Mouse (Mus musculus) adrenal gland, postnatal 25 days (tissue): ENCODE measurements around the gene Shroom1. TPM values are rescaled to one million over a fixed set of nuclear protein-coding genes. Genes with fewer than 3 reads are reported as not detected.
A peak's percentile ranks its signal among the peaks of the same experiment; 100 is the strongest.
"Not testable (repeated sequence)": the region's sequence is repeated elsewhere in the genome, so short reads cannot be mapped to it uniquely, and the experiment has no call there.

Experiments used
- DNase-seq: peaks from one replicate; pipeline ENCODE4 v3.0.0; 2021; ENCODE audit warnings: mixed read lengths
- long read RNA-seq: library from polyadenylated mRNA; stranded (forward); transcript quantifications from one replicate; pipeline ENCODE4 v2.0.0, GENCODE M21; 2021
- total RNA-seq: library from RNA; stranded (reverse); gene quantifications from 2 replicates; pipeline ENCODE4 v1.2.3, GENCODE M21; 2021

The Shroom1 gene
- total RNA-seq, result 3.4 and 4.6 TPM in 2 replicates
- long read RNA-seq, transcript Shroom1-204 (8 exons, 3,312 nt), result major isoform, 25 of 54 reads
- long read RNA-seq, partial matches to known transcripts, result 11 of 54 reads
- long read RNA-seq, other reads (novel, unspliced or antisense), result 14 of 54 reads

DNA sequence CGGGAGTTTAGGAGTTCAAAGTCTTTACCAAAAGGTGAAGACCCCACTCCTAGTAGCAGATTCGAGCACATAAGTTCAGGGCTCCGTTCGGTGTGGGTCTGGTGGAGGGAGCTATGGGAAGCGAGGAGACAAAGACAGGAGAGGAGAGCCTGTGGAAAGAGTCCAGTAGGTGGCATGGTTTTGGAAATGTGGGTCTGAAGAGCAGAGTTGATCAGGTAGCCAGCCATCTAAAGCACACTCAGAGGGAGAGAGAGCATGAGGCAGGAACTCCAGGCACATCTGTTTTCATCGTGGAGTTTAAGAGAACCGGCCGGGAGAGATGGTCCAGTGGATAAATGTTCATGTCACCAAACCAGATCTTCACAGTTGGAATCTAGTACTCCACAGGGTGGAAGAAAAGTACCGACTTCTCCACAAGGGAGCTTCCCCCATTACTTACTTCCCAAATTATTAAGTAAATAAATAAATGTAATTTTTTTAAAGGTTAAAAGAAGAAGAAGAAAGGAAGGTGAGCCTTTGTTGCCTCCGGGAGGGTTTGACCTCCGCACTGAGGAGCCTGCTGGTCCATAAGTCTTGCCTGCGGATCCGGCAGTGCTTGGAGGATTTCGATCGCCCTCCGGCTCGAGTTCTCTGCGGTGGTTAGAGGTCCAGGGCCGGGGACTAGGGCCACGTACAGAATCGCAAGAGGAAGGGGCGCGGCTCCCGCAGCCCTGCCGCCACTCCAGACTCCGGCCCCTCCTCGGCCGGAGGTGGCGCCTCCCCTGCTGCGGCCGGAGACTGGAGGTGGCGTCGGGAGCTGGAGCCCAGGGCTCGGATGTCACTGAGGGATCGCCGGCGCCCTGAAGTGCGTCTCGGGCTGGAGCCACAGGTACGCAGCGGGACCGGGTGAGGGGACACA lies at the start of gene Shroom1, which contains the start of gene Gm10447:
Shroom1 (plus strand) TSS at position 732 of the 898 bp plus-strand sequence.
Gm10447 (minus strand) TSS at position 637 of the 898 bp plus-strand sequence.
- DNase-seq, result peak; percentile 70

DNA sequence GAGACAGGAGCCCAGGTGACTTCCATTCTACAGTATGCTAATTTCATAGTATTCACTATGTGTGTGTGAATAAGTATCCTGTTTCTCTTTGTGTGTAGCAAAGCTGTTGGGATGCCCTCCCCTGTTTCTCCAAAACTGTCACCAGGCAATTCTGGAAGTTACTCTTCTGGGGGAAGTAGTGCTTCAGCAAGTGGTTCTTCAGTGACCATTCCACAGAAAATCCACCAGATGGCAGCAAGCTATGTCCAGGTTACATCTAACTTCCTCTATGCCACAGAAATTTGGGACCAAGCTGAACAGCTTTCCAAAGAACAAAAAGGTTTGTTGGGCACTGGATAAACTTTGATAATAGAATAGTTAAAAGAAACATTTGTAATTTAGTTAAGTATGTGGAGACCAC lies 45.3 kb upstream of the Shroom1 start:
- no peak for DNase-seq

DNA sequence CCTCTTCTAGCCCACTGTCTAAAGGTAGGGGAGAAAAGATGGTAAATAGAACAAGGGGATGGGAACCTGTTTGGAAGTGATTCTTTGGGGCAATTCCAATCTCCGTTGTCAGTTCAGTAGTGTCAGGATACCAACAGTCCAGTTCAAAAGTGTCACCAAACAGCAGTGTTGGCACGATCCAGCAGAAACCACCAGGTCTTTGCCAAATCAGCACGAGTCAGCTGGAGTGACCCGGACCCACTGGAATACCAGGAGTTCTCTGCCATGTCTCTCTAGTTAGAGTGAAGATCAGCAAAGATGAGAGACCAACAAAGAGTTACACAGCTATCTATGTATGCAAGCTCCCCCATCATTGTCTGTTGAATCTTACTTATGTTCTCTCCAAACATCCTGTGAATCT lies 43.1 kb upstream of the Shroom1 start:
- DNase-seq, result no peak

DNA sequence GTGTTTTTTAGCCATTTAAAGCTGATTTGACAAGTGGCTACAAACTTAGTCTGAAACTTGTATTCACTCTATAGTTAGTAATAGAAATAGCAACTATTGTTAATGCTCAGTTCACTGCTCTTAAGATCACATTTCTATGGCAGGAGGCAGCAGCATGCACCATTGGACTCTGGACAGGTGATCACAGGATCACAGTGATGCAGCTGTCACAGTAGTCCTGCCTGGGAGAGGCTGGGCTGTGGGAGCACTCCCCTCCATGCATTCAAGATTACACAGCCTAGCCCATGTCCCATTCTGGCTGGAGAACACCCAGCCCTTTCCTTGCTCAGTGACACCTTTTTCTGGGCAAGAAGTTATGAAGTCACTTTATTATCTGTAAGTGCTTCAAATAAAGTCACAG lies 39.0 kb upstream of the Shroom1 start:
- no peak for DNase-seq

DNA sequence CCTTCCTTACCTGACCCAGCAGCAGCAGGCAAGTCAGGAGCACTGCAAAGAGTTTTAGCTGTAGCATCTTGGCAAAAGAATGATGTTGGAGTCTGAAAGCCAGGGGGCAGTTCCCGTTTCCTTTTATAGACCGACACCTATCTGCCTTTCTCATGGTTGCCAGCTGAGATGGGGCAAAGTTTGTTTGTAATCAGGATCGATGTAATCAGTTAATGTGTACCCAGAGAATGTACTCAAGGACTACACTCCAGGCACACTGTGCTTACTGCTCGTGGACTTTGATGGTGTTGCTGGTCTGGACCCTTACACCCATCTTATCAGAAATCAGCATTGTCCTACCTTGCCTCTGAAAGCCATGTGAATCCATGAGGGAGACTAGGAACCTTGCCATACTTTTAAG lies 34.0 kb upstream of the Shroom1 start, which contains the start of gene Leap2:
Leap2 (minus strand) TSS at position 135 of the 400 bp plus-strand sequence.
- no peak for DNase-seq

DNA sequence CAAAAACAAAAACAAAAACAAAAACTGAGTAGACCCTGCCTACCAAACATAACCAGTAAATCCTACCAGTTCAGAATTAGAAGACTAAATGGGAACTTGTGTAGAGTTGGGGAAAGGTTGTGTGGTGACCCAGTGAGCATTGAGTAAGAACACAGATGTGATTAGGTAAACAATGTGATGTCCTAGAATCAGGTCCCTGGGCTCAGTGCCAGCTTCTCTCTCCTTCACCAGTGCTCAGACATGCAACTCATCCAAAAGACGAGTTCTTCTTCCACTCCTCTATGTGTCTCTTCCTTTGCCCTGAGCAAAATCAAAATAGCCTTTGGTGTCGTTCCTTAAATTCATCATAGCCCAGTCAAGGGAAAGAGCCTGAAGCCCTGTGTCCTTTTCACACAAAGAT lies 32.2 kb upstream of the Shroom1 start:
- peak; percentile 45 for DNase-seq

DNA sequence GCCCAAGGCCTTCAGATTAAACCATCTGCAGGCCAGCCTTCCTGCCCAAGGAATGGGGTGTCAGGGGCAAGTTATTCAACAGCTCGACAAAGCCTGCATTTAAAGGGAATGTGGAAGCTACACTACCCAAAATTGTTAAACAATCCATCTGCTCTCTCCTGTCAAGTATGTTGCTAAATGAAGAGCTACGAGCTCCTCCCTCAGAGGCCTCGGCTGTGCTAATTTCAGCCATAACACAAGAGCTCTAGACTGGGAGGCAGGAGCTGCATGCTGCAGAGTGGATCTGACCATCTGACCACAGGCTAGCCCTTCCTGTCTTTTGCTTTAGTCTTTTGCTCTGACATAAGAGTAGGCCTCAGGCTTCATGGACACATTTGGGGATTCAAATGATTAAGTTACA lies 31.8 kb upstream of the Shroom1 start:
- no peak for DNase-seq

DNA sequence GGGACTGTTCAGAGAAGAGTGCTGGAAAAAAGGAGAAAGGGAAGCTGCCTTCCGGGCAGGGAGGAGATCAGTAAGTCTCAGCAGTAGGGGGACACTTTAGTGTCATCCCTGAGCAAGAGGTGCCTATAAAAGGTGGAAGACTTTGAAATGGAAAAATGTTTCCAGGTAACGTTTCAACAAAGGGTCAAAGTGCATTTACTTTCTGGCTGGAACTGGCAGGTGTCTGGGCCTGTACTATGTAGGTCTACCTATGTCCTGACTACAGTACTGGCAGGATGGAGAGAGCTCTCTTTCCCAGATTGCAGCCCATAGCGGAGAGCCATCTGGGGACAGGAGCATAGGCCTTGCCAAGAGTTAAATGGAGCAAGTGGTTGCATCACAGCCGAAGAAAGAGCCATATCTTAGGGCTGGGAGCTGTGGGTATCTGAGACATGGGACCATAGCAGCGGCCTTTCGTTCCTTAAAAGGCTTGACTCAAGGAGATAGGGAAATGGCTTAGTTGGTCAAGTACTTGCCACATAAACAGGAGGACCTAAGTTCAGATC lies 31.2 kb upstream of the Shroom1 start:
- DNase-seq, result no peak

DNA sequence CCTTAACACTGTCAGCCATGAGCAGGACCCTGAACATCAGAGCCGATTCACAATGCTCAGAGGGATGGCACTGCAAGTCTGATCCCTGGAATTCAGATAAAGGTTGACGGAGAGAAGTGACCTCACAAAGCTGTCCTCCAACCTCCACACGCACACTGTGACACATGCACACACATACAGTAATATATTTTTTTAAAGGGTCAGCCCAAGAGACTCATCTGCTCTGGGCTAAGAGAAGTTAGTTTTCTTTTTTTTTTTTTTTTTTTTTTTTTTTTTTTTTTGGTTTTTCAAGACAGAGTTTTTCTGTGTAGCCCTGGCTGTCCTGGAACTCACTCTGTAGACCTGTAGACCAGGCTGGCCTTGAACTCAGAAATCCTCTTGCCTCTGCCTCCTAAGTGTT lies 30.1 kb upstream of the Shroom1 start:
- DNase-seq, result not testable (repeated sequence)

DNA sequence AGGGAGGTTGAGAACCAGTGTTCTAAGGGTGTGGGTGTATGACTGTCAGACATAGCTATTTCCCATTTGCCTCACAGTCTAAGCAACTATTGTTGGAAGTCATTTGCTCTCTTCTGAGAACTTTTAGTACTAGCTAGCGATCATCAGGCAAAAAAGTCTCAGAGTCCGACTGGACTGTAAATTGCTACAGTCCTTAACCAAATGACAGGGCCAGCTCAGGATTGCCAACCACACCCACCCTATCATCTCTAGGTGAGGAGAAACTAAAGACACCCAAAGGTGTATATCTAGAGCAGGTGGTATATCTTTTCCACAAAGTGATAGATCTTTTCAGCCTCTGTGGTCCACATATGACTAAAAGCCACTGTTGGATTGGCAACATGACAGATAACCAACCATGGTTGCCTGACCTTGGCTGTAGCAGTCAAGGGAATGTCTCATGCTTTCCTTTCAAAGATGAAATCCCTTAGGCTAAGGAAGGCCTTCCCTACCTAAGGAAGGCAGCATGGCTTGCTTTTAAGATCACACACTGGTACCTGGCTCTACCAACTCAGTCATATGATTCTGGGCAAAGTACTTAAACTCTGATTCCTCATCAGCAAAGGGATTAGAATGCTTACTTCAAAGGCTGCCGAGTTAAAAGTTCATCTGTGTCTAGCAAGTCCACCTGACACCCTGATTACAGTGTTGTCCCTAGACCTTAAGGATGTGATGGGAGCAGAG lies 28.9 kb upstream of the Shroom1 start:
- no peak for DNase-seq

DNA sequence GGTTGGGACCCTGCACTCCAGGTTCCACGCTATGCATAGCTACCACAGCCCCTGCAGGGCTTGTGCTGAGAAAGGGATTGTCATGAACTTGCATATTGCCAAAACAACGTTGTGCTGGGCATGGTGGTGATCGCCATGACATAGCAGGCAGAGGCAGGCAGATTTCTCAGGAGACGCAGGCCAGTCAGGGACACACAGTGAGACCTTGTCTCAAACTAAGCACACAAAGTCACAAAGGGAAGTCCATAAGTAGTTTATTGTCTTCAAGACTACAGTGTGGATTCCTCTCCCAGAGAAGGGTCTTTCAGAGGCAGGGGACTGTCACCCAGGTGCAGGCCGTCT lies 28.3 kb upstream of the Shroom1 start:
- DNase-seq, result no peak

DNA sequence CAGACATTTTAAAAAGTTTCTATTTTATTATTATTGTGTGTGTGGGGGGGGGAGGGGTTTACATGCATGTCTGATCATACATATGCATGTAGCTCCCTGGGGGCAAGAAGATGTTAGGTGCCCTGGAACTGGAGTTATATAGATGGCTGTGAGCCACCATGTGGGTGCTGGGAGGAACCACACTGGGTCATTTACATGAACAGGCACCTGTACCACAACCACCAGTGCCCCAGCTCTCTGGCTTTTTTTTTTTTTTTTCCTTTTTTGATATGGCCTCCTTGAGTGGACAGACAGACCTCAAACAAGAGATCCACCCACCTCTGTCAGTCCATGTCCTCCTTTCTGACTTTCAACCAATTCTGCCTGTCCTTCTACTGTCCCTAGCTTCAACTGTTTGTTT lies 27.8 kb upstream of the Shroom1 start:
- no peak for DNase-seq

DNA sequence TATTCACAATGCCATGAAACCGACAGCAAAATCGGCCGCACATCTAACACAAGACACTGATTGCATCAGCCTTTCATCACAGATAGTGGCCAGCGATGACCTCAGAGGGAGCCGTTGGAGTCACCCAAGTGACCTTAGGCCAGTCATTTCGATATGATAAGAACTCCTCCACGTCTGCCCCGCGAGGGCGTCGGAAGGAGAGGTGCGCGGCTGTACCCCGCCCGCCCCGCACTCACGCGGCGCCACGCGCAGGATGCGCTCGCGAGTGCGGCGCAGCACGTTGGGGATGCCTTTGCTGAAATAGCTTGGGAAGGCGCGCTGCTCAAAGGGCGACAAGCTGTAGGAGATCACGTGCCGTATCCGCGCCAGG lies 26.7 kb upstream of the Shroom1 start:
- no peak for DNase-seq

DNA sequence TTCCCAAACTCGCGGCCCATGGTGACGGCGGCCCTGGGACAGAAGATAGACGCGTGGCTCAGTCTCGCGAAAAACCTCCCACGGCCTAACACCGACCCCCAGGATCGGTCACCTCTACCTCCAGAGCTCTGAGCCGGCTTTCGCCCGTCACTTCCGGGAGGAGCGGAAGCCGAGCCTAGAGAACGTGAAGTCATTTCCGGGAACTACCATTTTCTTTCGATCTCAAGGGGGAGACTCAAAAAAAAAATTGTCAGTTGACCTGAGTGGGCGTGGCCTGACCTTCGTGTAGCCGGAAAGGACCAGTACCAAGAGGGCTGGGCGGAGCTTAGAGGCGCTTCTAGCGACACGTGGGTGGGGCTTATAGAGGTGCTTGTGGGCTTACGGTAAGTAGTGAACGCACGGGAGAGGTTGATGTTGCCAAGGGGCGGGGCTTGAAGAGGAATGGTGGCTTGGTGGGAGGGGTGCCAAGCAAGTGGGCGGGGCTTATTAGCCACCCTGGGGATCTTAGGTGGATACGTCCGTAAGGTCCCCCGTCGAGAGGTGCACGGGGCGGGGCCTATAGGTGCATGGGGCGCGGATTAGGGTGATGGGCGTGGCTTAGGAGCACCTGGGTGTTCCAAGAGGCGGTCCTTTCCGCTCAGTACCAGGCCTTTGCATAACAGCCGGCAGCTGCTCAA lies 26.2 kb upstream of the Shroom1 start, which contains the start of the genes Uqcrq and Gdf9:
Uqcrq (minus strand) TSS at position 162 of the 677 bp plus-strand sequence.
Gdf9 (plus strand) TSS at position 354 of the 677 bp plus-strand sequence.
- peak; percentile 97 for DNase-seq

DNA sequence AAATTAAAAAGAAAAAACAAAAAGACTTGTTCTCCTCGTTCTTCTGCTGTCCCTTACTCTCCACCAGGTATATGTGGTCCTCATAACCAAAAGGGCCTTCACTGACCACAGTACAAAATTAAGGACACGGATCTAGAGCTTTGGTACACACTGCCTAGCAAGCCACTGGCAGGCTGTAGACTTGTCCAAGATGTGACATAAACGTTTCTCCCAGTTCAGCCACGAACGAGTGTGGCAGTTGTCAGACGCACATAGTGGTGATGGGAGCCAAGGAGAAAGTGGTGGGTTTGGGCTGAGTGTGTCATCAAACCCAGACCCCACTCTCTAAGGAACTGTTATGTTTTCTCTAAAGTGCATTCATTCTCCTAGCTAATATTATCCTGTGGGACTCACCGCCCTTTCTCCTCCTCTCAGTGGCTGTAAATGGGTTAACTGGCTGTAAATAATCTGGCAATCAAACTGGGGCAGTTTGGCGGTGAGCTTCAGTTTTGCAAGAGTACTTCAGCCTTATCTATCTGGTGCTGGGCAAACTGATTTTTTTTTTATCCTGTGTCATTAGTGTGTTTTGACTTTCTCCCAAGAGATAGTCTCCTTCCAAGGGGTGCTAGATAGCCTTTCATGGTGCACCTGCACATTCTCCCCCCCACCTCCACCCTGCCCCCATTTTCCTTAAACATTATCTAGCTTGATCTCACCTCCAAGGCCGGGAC lies 25.5 kb upstream of the Shroom1 start:
- DNase-seq, result no peak

DNA sequence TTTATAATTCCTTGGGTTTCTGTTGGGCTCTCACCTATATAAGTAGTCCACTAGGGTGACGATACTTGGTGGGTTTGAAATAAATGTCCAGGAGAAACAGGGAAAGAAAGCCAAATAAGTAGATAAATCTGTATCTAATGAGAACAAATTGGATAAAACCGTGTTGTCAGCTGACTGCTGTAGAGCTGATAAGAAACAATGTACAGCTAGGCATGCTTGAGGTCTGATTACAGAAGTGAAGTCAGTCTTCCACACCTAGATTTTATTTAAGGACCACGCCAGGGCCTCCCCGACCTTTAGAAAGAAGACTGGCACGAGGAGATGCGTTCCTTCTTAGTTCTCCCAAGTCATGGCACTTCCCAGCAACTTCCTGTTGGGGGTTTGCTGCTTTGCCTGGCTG lies 23.9 kb upstream of the Shroom1 start:
- DNase-seq, result no peak

DNA sequence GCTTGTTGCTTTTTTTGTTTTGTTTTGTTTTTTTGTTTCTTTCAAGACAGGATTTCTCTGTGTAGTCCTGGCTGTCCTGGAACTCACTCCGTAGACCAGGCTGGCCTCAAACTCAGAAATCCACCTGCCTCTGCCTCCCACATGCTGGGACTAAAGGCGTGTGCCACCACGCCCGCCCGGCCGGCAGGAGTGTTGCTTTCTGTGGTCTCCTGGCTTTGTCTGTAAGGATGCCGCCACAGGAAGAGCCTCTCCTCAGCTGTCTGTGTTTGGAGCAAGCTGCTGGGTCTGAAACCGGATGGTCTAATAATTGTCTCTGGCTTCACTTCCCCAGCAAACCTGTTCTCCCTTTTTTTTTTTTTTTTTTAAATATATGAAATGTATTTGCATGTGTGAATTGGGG lies 21.5 kb upstream of the Shroom1 start:
- no peak for DNase-seq

DNA sequence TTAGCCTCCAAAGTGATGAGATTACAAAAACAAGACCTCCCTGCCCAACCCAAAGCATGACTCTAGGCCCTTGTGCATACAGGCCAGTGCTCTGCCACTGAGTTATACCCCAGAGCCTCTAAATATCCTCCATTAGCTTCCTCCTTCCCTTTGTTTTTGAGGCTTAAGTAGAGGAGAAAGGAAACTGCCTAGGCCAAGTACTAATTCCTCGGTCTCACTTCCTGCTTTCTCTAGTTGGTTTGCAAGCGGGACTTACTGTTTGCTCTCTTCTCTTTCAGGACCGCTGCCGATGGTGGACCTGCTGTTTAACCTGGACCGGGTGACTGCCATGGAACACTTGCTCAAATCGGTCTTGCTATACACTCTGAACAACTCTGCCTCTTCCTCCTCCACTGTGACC lies 20.7 kb upstream of the Shroom1 start:
- DNase-seq, result no peak

DNA sequence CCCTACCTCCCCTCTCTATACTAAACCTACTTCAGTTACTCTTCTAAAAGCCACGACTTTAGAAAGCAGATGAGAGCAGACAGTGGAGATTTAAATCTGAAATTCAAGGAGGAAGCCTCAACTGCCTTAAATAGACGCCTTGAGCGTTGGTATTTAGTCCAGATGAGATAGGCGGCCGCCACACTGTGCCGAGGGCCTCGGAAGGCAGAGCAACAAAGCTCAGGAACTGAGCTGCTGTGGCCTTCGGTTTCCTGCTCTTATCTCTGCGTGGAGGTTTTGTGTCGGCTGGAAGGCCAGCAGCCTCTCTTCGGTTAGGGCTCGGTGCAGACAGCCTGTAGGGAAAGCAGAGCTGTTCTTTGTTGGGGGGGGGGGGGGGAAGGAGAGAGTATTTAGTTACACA lies 15.1 kb upstream of the Shroom1 start:
- DNase-seq, result peak; percentile 35

DNA sequence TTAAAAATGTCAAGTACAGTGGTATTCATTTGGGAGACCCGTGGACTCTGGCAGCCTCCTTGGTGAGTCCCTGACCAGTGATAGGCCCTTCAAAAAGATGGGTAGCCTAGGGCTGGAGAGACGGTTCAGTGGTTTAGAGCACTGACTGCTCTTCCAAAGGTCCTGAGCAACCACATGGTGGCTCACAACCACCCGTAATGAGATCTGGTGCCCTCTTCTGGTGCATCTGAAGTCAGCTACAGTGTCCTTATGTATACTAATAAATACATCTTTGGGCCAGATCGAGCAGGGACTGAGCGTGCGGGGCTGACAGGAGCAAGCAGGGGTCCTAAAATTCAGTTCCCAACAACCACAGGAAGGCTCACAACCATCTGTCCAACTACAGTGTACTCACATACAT lies 13.1 kb upstream of the Shroom1 start:
- no peak for DNase-seq

DNA sequence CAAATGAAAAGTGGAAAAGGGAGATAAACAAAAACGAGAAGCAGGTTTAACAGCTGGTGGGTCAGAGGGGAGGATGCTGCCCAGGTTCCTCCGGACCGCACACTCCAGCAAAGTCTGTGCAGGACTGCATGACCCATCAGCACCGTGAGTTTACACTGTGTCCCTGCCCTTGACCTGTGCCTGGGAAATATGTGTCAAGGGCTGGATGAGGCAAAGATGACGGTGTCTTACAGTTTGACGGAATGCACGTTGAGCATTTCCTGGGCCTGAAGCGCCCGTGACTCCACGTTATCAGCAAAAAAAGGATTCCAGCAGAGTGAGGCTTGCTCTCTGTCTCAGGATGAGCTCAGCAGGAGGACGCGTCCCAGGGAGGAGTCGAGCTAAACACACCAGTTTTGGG lies 11.4 kb upstream of the Shroom1 start:
- peak; percentile 29 for DNase-seq

DNA sequence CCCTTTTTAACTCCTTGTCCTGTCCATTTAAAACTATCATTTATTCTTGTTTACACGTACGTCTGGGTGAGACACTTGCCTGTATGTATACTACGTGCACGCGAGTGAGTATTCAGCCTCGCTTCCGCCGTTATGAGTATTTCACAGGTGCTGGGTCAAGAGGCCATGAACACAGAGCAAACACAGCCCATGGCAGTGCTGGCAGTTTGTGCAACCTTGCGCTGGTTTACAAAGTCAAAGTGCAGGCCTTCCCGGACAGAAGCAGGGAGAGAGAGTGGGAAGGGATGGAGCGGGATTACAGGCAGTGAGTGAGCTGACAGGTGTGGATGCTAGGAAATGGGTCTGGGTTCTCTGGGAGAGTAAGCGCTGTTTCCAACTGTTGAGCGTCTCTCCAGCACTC lies 10.8 kb upstream of the Shroom1 start:
- no peak for DNase-seq
